Mouse (Mus musculus) lung, embryonic 15.5 days (tissue): ENCODE results near the gene Cwc15. TPM values are rescaled to one million over a fixed set of nuclear protein-coding genes. Genes with fewer than 3 reads are reported as not detected.
"Not testable (repeated sequence)": the region's sequence is repeated elsewhere in the genome, so short reads cannot be mapped to it uniquely, and the experiment has no call there.

ENCODE experiments used
- ATAC-seq: fragments of 200-750 bp; cut with Nextera tagmentation; 2 replicates; pipeline ENCODE4 v1.8.0; 2017; ENCODE audit warnings: moderate number of reproducible peaks, borderline replicate concordance; ENCODE audit not compliant: low FRiP score, low TSS enrichment; ENCODE audit errors: extremely low read depth
- H3K27ac ChIP-seq: fragments of 300-500 bp; sonication (generic); 2 replicates; pipeline ENCODE4 v1.5.1; 2015; ENCODE audit warnings: moderate library complexity, mild to moderate bottlenecking, inconsistent platforms
- H3K27me3 ChIP-seq: fragments of 300-500 bp; sonication (generic); 2 replicates; pipeline ENCODE4 v1.6.1; 2015; ENCODE audit warnings: inconsistent platforms
- H3K36me3 ChIP-seq: fragments of 300-500 bp; sonication (generic); 2 replicates; pipeline ENCODE4 v1.6.1; 2015; ENCODE audit warnings: inconsistent platforms
- H3K4me1 ChIP-seq: fragments of 300-500 bp; sonication (generic); 2 replicates; pipeline ENCODE4 v1.6.1; 2015; ENCODE audit warnings: inconsistent platforms
- H3K4me2 ChIP-seq: fragments of 300-500 bp; sonication (generic); 2 replicates; pipeline ENCODE4 v1.6.1; 2015; ENCODE audit warnings: inconsistent platforms, mild to moderate bottlenecking, moderate library complexity
- H3K4me3 ChIP-seq: fragments of 300-500 bp; sonication (generic); 2 replicates; pipeline ENCODE4 v1.5.1; 2015; ENCODE audit warnings: mild to moderate bottlenecking, inconsistent platforms
- H3K9ac ChIP-seq: fragments of 300-500 bp; sonication (generic); 2 replicates; pipeline ENCODE4 v1.6.1; 2015; ENCODE audit warnings: inconsistent platforms
- H3K9me3 ChIP-seq: fragments of 300-500 bp; sonication (generic); 2 replicates; pipeline ENCODE4 v1.6.1; 2016; ENCODE audit warnings: inconsistent platforms
- WGBS: fragments of 180-500 bp; shearing (Covaris S2); methylation state at CpG from one replicate; pipeline ENCODE4 v1.1.7; 2015; 5-methylcytosine and 5-hydroxymethylcytosine counted together
- polyA plus RNA-seq: library from polyadenylated mRNA; unstranded; fragments of >200 nt; fragmentation: Nextera tagmentation; extraction: Ambion mirVana; gene quantifications from 2 replicates; pipeline ENCODE4 v1.2.1, GENCODE M21; 2015

Gene Cwc15
- 149 and 150 TPM in 2 replicates for polyA plus RNA-seq

- no peaks in the 10 kb centered on the region for H3K9me3 ChIP-seq
- peak; percentile 99 for ATAC-seq
- peak within 1 kb of the TSS; percentile 51 for H3K27ac ChIP-seq
- H3K27me3 ChIP-seq, result no peaks in the 10 kb centered on the region
- peaks cover 31% of the 10 kb centered on the region for H3K36me3 ChIP-seq
- H3K4me1 ChIP-seq, result peaks cover 12% of the 10 kb centered on the region; the same call in 1 of the 2 replicates
- H3K9ac ChIP-seq, result peak within 1 kb of the TSS; percentile 79
- H3K4me3 ChIP-seq, result peak within 1 kb of the TSS; percentile 78
- H3K4me2 ChIP-seq, result peak within 1 kb of the TSS; percentile 71
- WGBS, result under 1% methylated on average over 59 of the region's 59 CpGs
These were observed at the start of gene Cwc15, which contains the start of gene Kdm4d for GRCm38 (mm10) chr9:14500023-14500915. Gene Cwc15, plus strand, starts transcription at chr9:14500617. Gene Kdm4d, minus strand, starts transcription at chr9:14500482.

GRCm38 (mm10) chr9:14451120-14451519, 49.3 kb upstream of the Cwc15 start:
- H3K9ac ChIP-seq, H3K27ac ChIP-seq, H3K4me2 ChIP-seq, H3K4me1 ChIP-seq, H3K36me3 ChIP-seq, H3K9me3 ChIP-seq, H3K4me3 ChIP-seq, ATAC-seq, H3K27me3 ChIP-seq: not testable (repeated sequence)
- WGBS, result 55% methylated on average over 8 of the region's 8 CpGs

- Histone ChIP-seq H3K9ac (no peak overlapping the region), H3K27me3 (no peaks in the 10 kb centered on the region), H3K4me1 (no peaks in the 10 kb centered on the region), H3K4me2 (no peak overlapping the region), H3K36me3 (no peaks in the 10 kb centered on the region), H3K27ac (no peak overlapping the region), H3K9me3 (no peaks in the 10 kb centered on the region), H3K4me3 (no peak overlapping the region)
- ATAC-seq, result no peak
- WGBS, result 76% methylated on average over 3 of the region's 3 CpGs
These were observed 44.1 kb upstream of the Cwc15 start for GRCm38 (mm10) chr9:14456320-14456719.

- H3K27me3 ChIP-seq, H3K9me3 ChIP-seq, H3K36me3 ChIP-seq, ATAC-seq, H3K4me3 ChIP-seq, H3K9ac ChIP-seq, H3K4me1 ChIP-seq, H3K27ac ChIP-seq, H3K4me2 ChIP-seq: not testable (repeated sequence)
- WGBS, result 75% methylated on average over 1 of the region's 1 CpGs
These were observed 37.9 kb upstream of the Cwc15 start for GRCm38 (mm10) chr9:14462536-14462935.

- H3K36me3 ChIP-seq, H3K27me3 ChIP-seq, H3K27ac ChIP-seq, ATAC-seq, H3K4me1 ChIP-seq, H3K9ac ChIP-seq, H3K9me3 ChIP-seq, H3K4me3 ChIP-seq, H3K4me2 ChIP-seq: not testable (repeated sequence)
- WGBS, result 76% methylated on average over 12 of the region's 12 CpGs
These were observed 36.7 kb upstream of the Cwc15 start for GRCm38 (mm10) chr9:14463668-14464067.

GRCm38 (mm10) chr9:14498896-14499705, 1.3 kb upstream of the Cwc15 start:
- Histone ChIP-seq H3K4me2 (peak overlapping the region; percentile 71), H3K9ac (no peak overlapping the region), H3K4me3 (peak overlapping the region; percentile 78), H3K36me3 (peaks cover 21% of the 10 kb centered on the region), H3K27ac (no peak overlapping the region), H3K4me1 (peaks cover 12% of the 10 kb centered on the region; the same call in 1 of the 2 replicates), H3K27me3 (no peaks in the 10 kb centered on the region), H3K9me3 (no peaks in the 10 kb centered on the region)
- ATAC-seq, result no peak
- WGBS, result 81% methylated on average over 4 of the region's 4 CpGs

- no peak for ATAC-seq
- peak overlapping the region; percentile 79 for H3K9ac ChIP-seq
- H3K36me3 ChIP-seq, result peaks cover 38% of the 10 kb centered on the region
- peak overlapping the region; percentile 51 for H3K27ac ChIP-seq
- 2% methylated on average over 10 of the region's 10 CpGs for WGBS
- H3K4me1 ChIP-seq, result peaks cover 12% of the 10 kb centered on the region; the same call in 1 of the 2 replicates
- peak overlapping the region; percentile 78 for H3K4me3 ChIP-seq
- H3K4me2 ChIP-seq, result peak overlapping the region; percentile 65
- H3K9me3 ChIP-seq, result no peaks in the 10 kb centered on the region
- H3K27me3 ChIP-seq, result no peaks in the 10 kb centered on the region
These were observed 553 bp downstream of the Cwc15 start for GRCm38 (mm10) chr9:14500916-14501424.

GRCm38 (mm10) chr9:14512633-14513445, 12.4 kb downstream of the Cwc15 start:
- peak; percentile 14; the same call in 1 of the 2 replicates for ATAC-seq
- H3K9me3 ChIP-seq, result no peaks in the 10 kb centered on the region
- H3K36me3 ChIP-seq, result peaks cover 29% of the 10 kb centered on the region
- no peak overlapping the region for H3K9ac ChIP-seq
- H3K27me3 ChIP-seq, result no peaks in the 10 kb centered on the region
- no peak overlapping the region for H3K4me3 ChIP-seq
- 72% methylated on average over 9 of the region's 9 CpGs for WGBS
- H3K4me2 ChIP-seq, result no peak overlapping the region
- no peak overlapping the region for H3K27ac ChIP-seq
- H3K4me1 ChIP-seq, result no peaks in the 10 kb centered on the region

GRCm38 (mm10) chr9:14517296-14517695, 16.9 kb downstream of the Cwc15 start:
- Histone ChIP-seq H3K4me1 (no peaks in the 10 kb centered on the region), H3K36me3 (no peaks in the 10 kb centered on the region), H3K4me2 (no peak overlapping the region), H3K4me3 (no peak overlapping the region), H3K27ac (no peak overlapping the region), H3K9ac (no peak overlapping the region), H3K27me3 (no peaks in the 10 kb centered on the region), H3K9me3 (no peaks in the 10 kb centered on the region)
- ATAC-seq, result no peak
- 35% methylated on average over 1 of the region's 1 CpGs for WGBS

- no peak overlapping the region for H3K4me3 ChIP-seq
- no peak overlapping the region for H3K27ac ChIP-seq
- H3K9ac ChIP-seq, result no peak overlapping the region
- H3K27me3 ChIP-seq, result no peaks in the 10 kb centered on the region
- no peaks in the 10 kb centered on the region for H3K4me1 ChIP-seq
- H3K9me3 ChIP-seq, result no peaks in the 10 kb centered on the region
- H3K36me3 ChIP-seq, result no peaks in the 10 kb centered on the region
- ATAC-seq, result no peak
- H3K4me2 ChIP-seq, result no peak overlapping the region
- 80% methylated on average over 3 of the region's 3 CpGs for WGBS
These were observed 17.7 kb downstream of the Cwc15 start for GRCm38 (mm10) chr9:14518105-14518504.

- H3K4me2 ChIP-seq, result no peak overlapping the region
- WGBS, result 28% methylated on average over 3 of the region's 3 CpGs
- no peaks in the 10 kb centered on the region for H3K36me3 ChIP-seq
- H3K4me1 ChIP-seq, result no peaks in the 10 kb centered on the region
- H3K9me3 ChIP-seq, result no peaks in the 10 kb centered on the region
- ATAC-seq, result no peak
- no peak overlapping the region for H3K4me3 ChIP-seq
- no peak overlapping the region for H3K9ac ChIP-seq
- H3K27me3 ChIP-seq, result no peaks in the 10 kb centered on the region
- H3K27ac ChIP-seq, result no peak overlapping the region
These were observed 20.7 kb downstream of the Cwc15 start for GRCm38 (mm10) chr9:14520971-14521670.
